Mouse (Mus musculus): Measurements from ENCODE around the gene Rflnb. TPM values are rescaled to one million over a fixed set of nuclear protein-coding genes. Genes with fewer than 3 reads are reported as not detected.

Gene Rflnb
- polyA plus RNA-seq (2016; fragmentation: Nextera tagmentation; extraction: Ambion mirVana), result 8.4 and 13.3 TPM in 2 replicates

GRCm38 (mm10) chr11:76027139-76028071 lies at the start of gene Rflnb:
TSS of gene Rflnb (minus strand) at chr11:76027782.
- Histone ChIP-seq H3K4me3 (peak within 1 kb of the TSS; percentile 76), H3K36me3 (peaks cover 3% of the 10 kb centered on the region; the same call in 1 of the 2 replicates), H3K9me3 (no peaks in the 10 kb centered on the region), H3K27ac (peak within 1 kb of the TSS; percentile 89), H3K4me1 (peaks cover 32% of the 10 kb centered on the region), H3K27me3 (ENCODE audit: insufficient read depth, poor library complexity, severe bottlenecking) (peaks cover 20% of the 10 kb centered on the region)
- WGBS, result under 1% methylated on average over 105 of the region's 112 CpGs
- peak; percentile 91 for DNase-seq (ENCODE audit: low spot score)

GRCm38 (mm10) chr11:76077341-76077740 lies 49.8 kb upstream of the Rflnb start:
- H3K27me3 ChIP-seq (ENCODE audit: insufficient read depth, poor library complexity, severe bottlenecking), result no peaks in the 10 kb centered on the region
- no peak overlapping the region for H3K4me3 ChIP-seq
- no peak overlapping the region for H3K27ac ChIP-seq
- H3K9me3 ChIP-seq, result no peaks in the 10 kb centered on the region
- H3K36me3 ChIP-seq, result peaks cover 42% of the 10 kb centered on the region
- 82% methylated on average over 6 of the region's 6 CpGs for WGBS
- peaks cover 10% of the 10 kb centered on the region; the same call in 1 of the 2 replicates for H3K4me1 ChIP-seq
- no peak for DNase-seq (ENCODE audit: low spot score)

- DNase-seq (ENCODE audit: low spot score), result no peak
- H3K4me3 ChIP-seq, result no peak overlapping the region
- H3K27me3 ChIP-seq (ENCODE audit: insufficient read depth, poor library complexity, severe bottlenecking), result no peaks in the 10 kb centered on the region
- 76% methylated on average over 11 of the region's 11 CpGs for WGBS
- peaks cover 10% of the 10 kb centered on the region; the same call in 1 of the 2 replicates for H3K4me1 ChIP-seq
- peaks cover 22% of the 10 kb centered on the region for H3K36me3 ChIP-seq
- H3K9me3 ChIP-seq, result no peaks in the 10 kb centered on the region
- H3K27ac ChIP-seq, result no peak overlapping the region
Observed at GRCm38 (mm10) chr11:76074296-76075093, 46.9 kb upstream of the Rflnb start.

DNA sequence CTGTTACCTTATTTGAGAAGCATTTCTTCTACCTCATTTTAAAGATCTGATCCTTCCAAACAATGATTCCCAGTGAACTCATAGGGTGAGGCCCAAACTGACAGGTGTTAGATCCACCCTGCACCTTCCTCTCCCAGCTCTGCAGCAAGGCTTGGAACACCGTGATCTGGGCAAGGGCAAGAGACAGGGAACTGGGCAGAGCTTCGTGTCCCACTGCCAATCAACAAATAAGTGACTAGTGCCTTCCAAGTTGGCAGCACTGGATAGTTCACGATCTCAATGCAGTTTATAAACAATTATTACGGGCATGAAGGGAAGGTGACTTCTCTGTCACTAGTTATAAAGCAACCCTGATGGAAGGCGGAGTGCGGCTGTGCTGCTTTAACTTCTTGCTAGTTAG lies 42.2 kb upstream of the Rflnb start:
- 87% methylated on average over 6 of the region's 6 CpGs for WGBS
- H3K27ac ChIP-seq, result no peak overlapping the region
- no peak for DNase-seq (ENCODE audit: low spot score)
- peaks cover 7% of the 10 kb centered on the region; the same call in 1 of the 2 replicates for H3K36me3 ChIP-seq
- no peaks in the 10 kb centered on the region for H3K9me3 ChIP-seq
- no peak overlapping the region for H3K4me3 ChIP-seq
- H3K4me1 ChIP-seq, result peaks cover 9% of the 10 kb centered on the region; the same call in 1 of the 2 replicates
- no peaks in the 10 kb centered on the region for H3K27me3 ChIP-seq (ENCODE audit: insufficient read depth, poor library complexity, severe bottlenecking)

- no peaks in the 10 kb centered on the region for H3K9me3 ChIP-seq
- DNase-seq (ENCODE audit: low spot score), result no peak
- 82% methylated on average over 15 of the region's 15 CpGs for WGBS
- no peak overlapping the region for H3K27ac ChIP-seq
- H3K4me1 ChIP-seq, result 0 out of 2 replicates have a peak, but pooled peaks cover 8% of the 10 kb centered on the region
- no peaks in the 10 kb centered on the region for H3K27me3 ChIP-seq (ENCODE audit: insufficient read depth, poor library complexity, severe bottlenecking)
- H3K4me3 ChIP-seq, result no peak overlapping the region
- peaks cover 16% of the 10 kb centered on the region for H3K36me3 ChIP-seq
Observed at GRCm38 (mm10) chr11:76066563-76067156, 39.1 kb upstream of the Rflnb start.

DNA sequence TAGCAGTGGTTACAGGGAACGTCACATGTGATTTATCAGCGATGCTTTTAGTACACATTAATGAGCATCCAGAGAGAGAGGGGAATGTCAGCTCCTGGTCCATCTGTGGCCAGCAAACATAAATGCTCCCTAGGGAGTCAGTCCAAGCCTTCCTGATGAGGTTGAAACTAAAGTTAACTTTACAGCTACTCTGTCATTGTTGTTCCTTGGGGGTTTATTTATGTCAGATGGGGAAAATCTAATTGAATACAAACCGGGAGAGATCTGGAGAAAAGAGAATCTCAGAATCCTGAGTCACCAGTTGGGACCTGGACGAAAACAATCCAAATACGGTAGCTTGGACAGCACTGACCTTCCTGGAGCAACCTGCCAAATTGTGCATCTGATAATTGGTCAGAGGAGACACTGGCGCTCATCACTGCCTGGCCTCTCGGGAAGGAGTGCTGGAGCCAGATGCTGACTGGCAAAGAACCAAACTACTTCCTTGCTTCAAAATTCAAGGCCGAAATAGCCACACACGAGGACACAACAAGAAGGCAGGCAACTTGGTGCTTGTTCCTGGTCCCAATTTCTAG lies 38.0 kb upstream of the Rflnb start:
- DNase-seq (ENCODE audit: low spot score), result no peak
- H3K9me3 ChIP-seq, result no peaks in the 10 kb centered on the region
- H3K4me3 ChIP-seq, result no peak overlapping the region
- no peak overlapping the region for H3K27ac ChIP-seq
- 0 out of 2 replicates have a peak, but pooled peaks cover 8% of the 10 kb centered on the region for H3K4me1 ChIP-seq
- WGBS, result 80% methylated on average over 9 of the region's 9 CpGs
- no peaks in the 10 kb centered on the region for H3K27me3 ChIP-seq (ENCODE audit: insufficient read depth, poor library complexity, severe bottlenecking)
- peaks cover 16% of the 10 kb centered on the region for H3K36me3 ChIP-seq

DNA sequence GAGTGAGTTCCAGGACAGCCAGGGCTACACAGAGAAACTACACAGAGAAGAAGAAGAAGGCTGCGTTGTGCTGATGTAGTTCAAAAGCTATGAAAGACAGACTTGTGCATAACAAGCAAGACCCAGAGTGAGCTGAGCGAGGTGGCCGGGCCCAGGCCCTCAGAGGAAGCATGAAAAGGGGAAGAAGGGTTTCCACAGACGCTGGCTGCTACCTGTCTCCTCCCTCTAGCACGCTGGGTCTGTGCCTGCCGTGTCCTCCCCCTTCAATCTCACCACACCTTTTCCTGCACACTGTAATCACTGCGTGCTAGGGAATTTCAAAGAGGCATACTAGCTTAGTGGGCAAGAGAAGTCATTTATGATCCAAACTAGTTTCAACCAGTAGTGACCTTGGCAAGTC lies 36.8 kb upstream of the Rflnb start:
- Histone ChIP-seq H3K4me3 (no peak overlapping the region), H3K27ac (no peak overlapping the region), H3K9me3 (no peaks in the 10 kb centered on the region), H3K36me3 (peaks cover 16% of the 10 kb centered on the region), H3K4me1 (0 out of 2 replicates have a peak, but pooled peaks cover 17% of the 10 kb centered on the region), H3K27me3 (ENCODE audit: insufficient read depth, poor library complexity, severe bottlenecking) (no peaks in the 10 kb centered on the region)
- no peak for DNase-seq (ENCODE audit: low spot score)
- 92% methylated on average over 7 of the region's 7 CpGs for WGBS

- Histone ChIP-seq H3K4me1 (0 out of 2 replicates have a peak, but pooled peaks cover 19% of the 10 kb centered on the region), H3K27me3 (ENCODE audit: insufficient read depth, poor library complexity, severe bottlenecking) (no peaks in the 10 kb centered on the region), H3K4me3 (no peak overlapping the region), H3K36me3 (peaks cover 20% of the 10 kb centered on the region), H3K9me3 (no peaks in the 10 kb centered on the region), H3K27ac (0 out of 2 replicates have a peak overlapping the region, but pooled peaks have one; percentile 14)
- 91% methylated on average over 2 of the region's 2 CpGs for WGBS
- no peak for DNase-seq (ENCODE audit: low spot score)
Observed at GRCm38 (mm10) chr11:76060906-76061305, 33.3 kb upstream of the Rflnb start.

DNA sequence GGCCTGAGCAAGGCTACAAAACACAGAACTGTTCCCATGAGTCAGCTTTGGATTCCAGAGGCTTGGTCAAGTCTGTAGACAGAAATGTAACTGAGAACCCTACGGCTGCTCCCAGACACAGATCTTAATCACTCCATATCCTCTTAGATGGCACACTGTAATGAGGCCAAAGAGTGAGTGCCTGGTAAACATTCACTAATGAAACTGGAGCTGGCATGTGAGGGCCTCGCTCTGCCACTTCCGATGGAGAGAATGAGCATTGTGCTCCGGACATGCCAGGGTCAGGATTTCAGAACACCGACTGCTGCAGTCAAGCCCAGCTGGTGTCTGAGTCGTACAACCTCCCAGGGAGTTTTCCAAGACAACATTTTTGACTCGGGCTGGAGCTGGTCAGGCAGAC lies 32.4 kb upstream of the Rflnb start:
- no peak for DNase-seq (ENCODE audit: low spot score)
- peak overlapping the region; percentile 59 for H3K27ac ChIP-seq

GRCm38 (mm10) chr11:76056487-76056886 lies 28.9 kb upstream of the Rflnb start:
- WGBS, result 32% methylated on average over 3 of the region's 3 CpGs
- no peak for DNase-seq (ENCODE audit: low spot score)

More for the DNA sequence above, 32.4 kb upstream of the Rflnb start:
- 0 out of 2 replicates have a peak, but pooled peaks cover 17% of the 10 kb centered on the region for H3K4me1 ChIP-seq
- WGBS, result 72% methylated on average over 7 of the region's 7 CpGs
- no peaks in the 10 kb centered on the region for H3K27me3 ChIP-seq (ENCODE audit: insufficient read depth, poor library complexity, severe bottlenecking)
- H3K36me3 ChIP-seq, result peaks cover 25% of the 10 kb centered on the region
- H3K9me3 ChIP-seq, result no peaks in the 10 kb centered on the region
- H3K4me3 ChIP-seq, result no peak overlapping the region

GRCm38 (mm10) chr11:76052496-76052895 lies 24.9 kb upstream of the Rflnb start:
- H3K4me1 ChIP-seq, result peaks cover 4% of the 10 kb centered on the region; the same call in 1 of the 2 replicates
- DNase-seq (ENCODE audit: low spot score), result no peak
- H3K9me3 ChIP-seq, result no peaks in the 10 kb centered on the region
- H3K27ac ChIP-seq, result no peak overlapping the region
- H3K27me3 ChIP-seq (ENCODE audit: insufficient read depth, poor library complexity, severe bottlenecking), result no peaks in the 10 kb centered on the region
- 81% methylated on average over 5 of the region's 5 CpGs for WGBS
- no peak overlapping the region for H3K4me3 ChIP-seq
- peaks cover 9% of the 10 kb centered on the region; the same call in 1 of the 2 replicates for H3K36me3 ChIP-seq

More at GRCm38 (mm10) chr11:76056487-76056886, 28.9 kb upstream of the Rflnb start:
- Histone ChIP-seq H3K36me3 (peaks cover 9% of the 10 kb centered on the region; the same call in 1 of the 2 replicates), H3K4me1 (peaks cover 14% of the 10 kb centered on the region; the same call in 1 of the 2 replicates), H3K4me3 (no peak overlapping the region), H3K27me3 (ENCODE audit: insufficient read depth, poor library complexity, severe bottlenecking) (no peaks in the 10 kb centered on the region), H3K27ac (no peak overlapping the region), H3K9me3 (no peaks in the 10 kb centered on the region)

GRCm38 (mm10) chr11:76050967-76051512 lies 23.5 kb upstream of the Rflnb start:
- no peaks in the 10 kb centered on the region for H3K9me3 ChIP-seq
- peaks cover 13% of the 10 kb centered on the region for H3K36me3 ChIP-seq
- DNase-seq (ENCODE audit: low spot score), result no peak
- no peak overlapping the region for H3K4me3 ChIP-seq
- no peaks in the 10 kb centered on the region for H3K27me3 ChIP-seq (ENCODE audit: insufficient read depth, poor library complexity, severe bottlenecking)
- no peak overlapping the region for H3K27ac ChIP-seq
- H3K4me1 ChIP-seq, result peaks cover 4% of the 10 kb centered on the region; the same call in 1 of the 2 replicates
- 67% methylated on average over 5 of the region's 5 CpGs for WGBS

Data from heart, embryonic 10.5 days (tissue).